Mouse (Mus musculus) MEL (cell line): Measurements from ENCODE around the gene Ptgfr. TPM values are rescaled to one million over a fixed set of nuclear protein-coding genes. Genes with fewer than 3 reads are reported as not detected.

Source experiments
- DNase-seq: peaks from one replicate; pipeline ENCODE4 v3.0.0; 2011; ENCODE audit warnings: low read depth, low spot score
- H3K27ac ChIP-seq: 2 replicates; pipeline ENCODE4 v1.5.1; 2012; ENCODE audit warnings: low read depth, mild to moderate bottlenecking, control low read depth, low read length, moderate library complexity; ENCODE audit not compliant: control insufficient read depth
- H3K27me3 ChIP-seq, 2 experiments: fragments of 150-350 bp in 1 of 2; sonication (generic) in 1 of 2; 2 replicates each; pipeline ENCODE4 v1.6.1; 2012; ENCODE audit warnings: low read length in 2 of 2, mild to moderate bottlenecking in 2 of 2, improper control_type of control experiment in 1 of 2, moderate library complexity in 1 of 2; ENCODE audit not compliant: insufficient read depth in 2 of 2, control insufficient read depth in 1 of 2
- H3K36me3 ChIP-seq, 2 experiments: 2 replicates each; pipeline ENCODE4 v1.6.1; 2012 to 2014; ENCODE audit warnings: low read length in 2 of 2, improper control_type of control experiment in 1 of 2, inconsistent platforms in 1 of 2, mild to moderate bottlenecking in 1 of 2; ENCODE audit not compliant: insufficient read depth in 2 of 2, control insufficient read depth in 1 of 2
- H3K4me1 ChIP-seq, 2 experiments: fragments of 150-350 bp in 1 of 2; sonication (generic) in 1 of 2; 2 replicates each; pipeline ENCODE4 v1.6.1; 2012; ENCODE audit warnings: low read length in 2 of 2, improper control_type of control experiment in 1 of 2, mild to moderate bottlenecking in 1 of 2; ENCODE audit not compliant: insufficient read depth in 2 of 2, control insufficient read depth in 1 of 2
- H3K4me3 ChIP-seq, 2 experiments: fragments of 150-350 bp in 1 of 2; sonication (generic) in 1 of 2; 2 replicates each; pipeline ENCODE4 v1.5.1; 2012; ENCODE audit warnings: low read depth in 2 of 2, low read length in 2 of 2, mild to moderate bottlenecking in 2 of 2, moderate library complexity in 2 of 2, control low read depth in 1 of 2, improper control_type of control experiment in 1 of 2; ENCODE audit not compliant: control insufficient read depth in 1 of 2, insufficient read depth in 1 of 2
- H3K79me2 ChIP-seq: 2 replicates; pipeline ENCODE4 v1.6.1; 2012; ENCODE audit warnings: mild to moderate bottlenecking, low read length, moderate library complexity; ENCODE audit not compliant: control insufficient read depth, poor library complexity, insufficient read depth
- H3K9ac ChIP-seq: 2 replicates; pipeline ENCODE4 v1.6.1; 2012; ENCODE audit warnings: low read depth, mild to moderate bottlenecking, control low read depth, low read length, moderate library complexity; ENCODE audit not compliant: control insufficient read depth, poor library complexity, severe bottlenecking
- H3K9me3 ChIP-seq: fragments of 150-350 bp; sonication (generic); replicated peaks from 2 replicates; pipeline ENCODE4 v1.6.1; 2012; ENCODE audit warnings: mild to moderate bottlenecking, low read length, improper control_type of control experiment, moderate library complexity; ENCODE audit not compliant: insufficient read depth
- CHD1 ChIP-seq: IDR thresholded peaks from 2 replicates; pipeline ENCODE4 v1.6.1; 2012; ENCODE audit warnings: low read depth, mild to moderate bottlenecking, inconsistent platforms, low read length, improper control_type of control experiment
- E2F4 ChIP-seq: IDR thresholded peaks from 2 replicates; pipeline ENCODE4 v1.6.1; 2011; ENCODE audit warnings: low read depth, low read length, improper control_type of control experiment, borderline replicate concordance
- ETS1 ChIP-seq: IDR thresholded peaks from 2 replicates; pipeline ENCODE4 v1.6.1; 2012; ENCODE audit warnings: low read depth, mild to moderate bottlenecking, inconsistent platforms, low read length, improper control_type of control experiment, moderate library complexity
- JUND ChIP-seq: IDR thresholded peaks from 2 replicates; pipeline ENCODE4 v1.6.1; 2011; ENCODE audit warnings: low read depth, mild to moderate bottlenecking, improper control_type of control experiment, low read length
- KAT2A ChIP-seq: conservative IDR thresholded peaks from 2 replicates; pipeline ENCODE4 v1.6.1; 2012; ENCODE audit warnings: low read depth, low read length, improper control_type of control experiment, inconsistent platforms
- MAX ChIP-seq: IDR thresholded peaks from 2 replicates; pipeline ENCODE4 v1.6.1; 2011; ENCODE audit warnings: low read length, improper control_type of control experiment
- MAZ ChIP-seq: IDR thresholded peaks from 2 replicates; pipeline ENCODE4 v1.6.1; 2012; ENCODE audit warnings: low read depth, mild to moderate bottlenecking, inconsistent platforms, low read length, improper control_type of control experiment
- MEF2A ChIP-seq: IDR thresholded peaks from 2 replicates; pipeline ENCODE4 v1.6.1; 2014; ENCODE audit warnings: low read depth, mild to moderate bottlenecking, inconsistent platforms, low read length, improper control_type of control experiment; ENCODE audit not compliant: poor library complexity, insufficient replicate concordance, severe bottlenecking; ENCODE audit errors: extremely low read depth
- MXI1 ChIP-seq: IDR thresholded peaks from 2 replicates; pipeline ENCODE4 v1.6.1; 2011; ENCODE audit warnings: mild to moderate bottlenecking, low read depth, low read length, improper control_type of control experiment
- MYB ChIP-seq: IDR thresholded peaks from 2 replicates; pipeline ENCODE4 v1.6.1; 2011; ENCODE audit warnings: mild to moderate bottlenecking, low read depth, low read length, improper control_type of control experiment
- MYC ChIP-seq: IDR thresholded peaks from 2 replicates; pipeline ENCODE4 v1.6.1; 2011; ENCODE audit warnings: low read depth, mild to moderate bottlenecking, low read length, improper control_type of control experiment, moderate library complexity
- NELFE ChIP-seq: IDR thresholded peaks from 2 replicates; pipeline ENCODE4 v1.6.1; 2011; ENCODE audit warnings: low read depth, low read length, improper control_type of control experiment
- RCOR1 ChIP-seq: IDR thresholded peaks from 2 replicates; pipeline ENCODE4 v1.6.1; 2012; ENCODE audit warnings: low read depth, mild to moderate bottlenecking, inconsistent platforms, low read length, improper control_type of control experiment
- SIN3A ChIP-seq: IDR thresholded peaks from 2 replicates; pipeline ENCODE4 v1.6.1; 2012; ENCODE audit warnings: low read length, improper control_type of control experiment, inconsistent platforms
- SMC3 ChIP-seq: IDR thresholded peaks from 2 replicates; pipeline ENCODE4 v1.6.1; 2011; ENCODE audit warnings: low read depth, low read length, improper control_type of control experiment
- TAL1 ChIP-seq: IDR thresholded peaks from 2 replicates; pipeline ENCODE4 v1.6.1; 2012; ENCODE audit warnings: mild to moderate bottlenecking, inconsistent platforms, low read length, moderate library complexity, mixed read lengths
- TBP ChIP-seq: IDR thresholded peaks from 2 replicates; pipeline ENCODE4 v1.8.0; 2011; ENCODE audit warnings: low read depth, low read length, improper control_type of control experiment
- USF1 ChIP-seq: IDR thresholded peaks from 2 replicates; pipeline ENCODE4 v1.6.1; 2014; ENCODE audit warnings: low read depth, mild to moderate bottlenecking, inconsistent platforms, low read length, improper control_type of control experiment, moderate library complexity
- ZMIZ1 ChIP-seq: IDR thresholded peaks from 2 replicates; pipeline ENCODE4 v1.6.1; 2012; ENCODE audit warnings: low read depth, mild to moderate bottlenecking, inconsistent platforms, low read length, improper control_type of control experiment, moderate library complexity
- ZNF384 ChIP-seq: IDR thresholded peaks from 2 replicates; pipeline ENCODE4 v1.6.1; 2012; ENCODE audit warnings: low read depth, mild to moderate bottlenecking, inconsistent platforms, low read length, improper control_type of control experiment
- polyA plus RNA-seq, 2 experiments: library from polyadenylated mRNA; stranded (reverse) in 1 of 2; unstranded in 1 of 2; fragments of >175 nt in 1 of 2; fragments of >200 nt in 1 of 2; gene quantifications; 2 replicates each; pipeline versions ENCODE4 v1.2.1 to v1.2.4; 2012; ENCODE audit warnings: low replicate concordance in 2 of 2, low read depth in 1 of 2; ENCODE audit not compliant: insufficient read length in 2 of 2, insufficient read depth in 1 of 2, missing spikeins in 1 of 2
- total RNA-seq: library from RNA; depleted of rRNA; stranded (reverse); fragments of 300-350 nt; gene quantifications from 2 replicates; pipeline ENCODE4 v1.2.3, GENCODE M21; 2012

Ptgfr gene
- total and polyA plus RNA-seq, 3 experiments: not detected

DNA sequence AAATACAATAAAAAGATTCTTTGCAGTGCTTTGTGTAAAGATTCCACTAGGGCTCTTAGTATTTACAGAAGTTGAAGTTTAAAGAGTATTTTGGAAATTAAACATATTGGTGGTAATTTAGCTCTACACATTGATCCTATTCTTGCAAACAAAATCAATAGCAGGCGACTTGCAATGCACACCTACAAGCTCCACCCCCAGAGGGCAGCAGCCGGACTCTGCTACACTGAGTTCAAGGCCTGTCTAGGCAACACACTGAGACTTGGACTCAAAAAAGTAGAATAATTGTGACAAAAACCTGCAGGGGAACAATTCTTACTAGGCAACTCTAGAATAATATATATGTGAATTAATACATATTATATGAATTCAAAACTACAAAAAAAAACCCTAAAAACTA lies 28.8 kb downstream of the Ptgfr start:
- no peak for DNase-seq
- Histone ChIP-seq H3K4me3 (no peak overlapping the region), H3K36me3 (no peaks in the 10 kb centered on the region), H3K79me2 (no peaks in the 10 kb centered on the region), H3K4me1 (no peaks in the 10 kb centered on the region), H3K27ac (no peak overlapping the region), H3K9me3 (no peaks in the 10 kb centered on the region), H3K9ac (no peak overlapping the region), H3K27me3 (no peaks in the 10 kb centered on the region)
- TF ChIP-seq MEF2A: no peak
- TF ChIP-seq SIN3A: no peak
- TF ChIP-seq ETS1: no peak
- TF ChIP-seq MAX: no peak
- TF ChIP-seq NELFE: no peak
- no peak for TF ChIP-seq ZMIZ1
- TF ChIP-seq TAL1: no peak
- no peak for TF ChIP-seq MYC
- TF ChIP-seq SMC3: no peak
- no peak for TF ChIP-seq KAT2A
- no peak for TF ChIP-seq CHD1

- Histone ChIP-seq H3K27ac (no peak overlapping the region), H3K9ac (no peak overlapping the region), H3K4me1 (no peaks in the 10 kb centered on the region), H3K36me3 (no peaks in the 10 kb centered on the region), H3K27me3 (no peaks in the 10 kb centered on the region), H3K79me2 (no peaks in the 10 kb centered on the region), H3K9me3 (no peaks in the 10 kb centered on the region), H3K4me3 (no peak overlapping the region)
- no peak for DNase-seq
- TF ChIP-seq E2F4: no peak
- TF ChIP-seq JUND: no peak
- TF ChIP-seq SMC3: no peak
- TF ChIP-seq MAZ: no peak
- TF ChIP-seq RCOR1: no peak
- no peak for TF ChIP-seq MXI1
- no peak for TF ChIP-seq ZNF384
- no peak for TF ChIP-seq USF1
- TF ChIP-seq MYB: no peak
- no peak for TF ChIP-seq TBP
Measured at GRCm38 (mm10) chr3:151788622-151789021, 48.8 kb downstream of the Ptgfr start.
